Mouse (Mus musculus) gastrocnemius, postnatal 25 days (tissue): ENCODE data around the gene Pnpla6. TPM values are rescaled to one million over a fixed set of nuclear protein-coding genes. Genes with fewer than 3 reads are reported as not detected.
A peak's percentile ranks its signal among the peaks of the same experiment; 100 is the strongest.

Source experiments
- DNase-seq: peaks from one replicate; pipeline ENCODE4 v3.0.0; 2022
- total RNA-seq, 2 experiments: library from RNA; stranded (reverse); gene quantifications; 1 replicate in 1 of 2; 2 replicates in 1 of 2; pipeline ENCODE4 v1.2.3; 2021

The Pnpla6 gene
- total RNA-seq, 2 experiments from 2014 or later, result 8.3 to 11.8 TPM

DNA sequence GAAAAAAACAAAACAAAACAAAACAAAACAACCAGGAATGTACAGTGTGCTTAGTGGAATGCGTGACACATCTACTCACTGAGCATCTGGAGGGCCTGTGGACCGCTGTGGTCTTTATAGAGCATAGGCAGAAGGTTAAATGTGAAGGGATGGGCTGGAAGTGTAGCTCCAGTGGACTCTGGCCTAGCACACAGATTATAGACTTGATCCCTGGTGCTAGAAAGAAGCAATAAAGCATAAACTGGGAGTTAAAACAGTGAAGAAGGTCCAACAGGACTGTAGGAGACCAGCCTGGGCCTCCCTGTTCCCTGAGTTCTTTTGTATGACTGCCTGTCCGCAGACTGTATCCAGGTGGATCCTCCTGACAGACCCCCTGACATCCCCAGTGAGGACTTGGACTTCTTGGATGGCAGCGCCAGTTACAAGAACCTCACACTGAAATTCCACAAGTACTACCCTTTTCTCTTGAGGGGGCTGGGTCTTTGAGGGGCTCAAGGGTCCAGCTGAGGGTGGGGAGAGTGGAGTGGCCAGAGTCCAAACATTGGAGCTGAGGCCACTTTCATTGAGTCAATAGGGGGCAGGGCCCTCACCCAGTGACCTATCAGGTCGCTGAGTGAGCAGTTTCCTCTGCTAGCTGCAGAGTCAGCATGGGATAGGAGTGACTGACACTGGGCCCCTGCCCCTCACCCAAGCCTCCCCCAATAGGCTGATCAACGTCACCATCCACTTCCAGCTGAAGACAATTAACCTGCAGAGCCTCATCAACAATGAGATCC is 7.0 kb upstream of the Pnpla6 start:
- DNase-seq, result no peak

DNA sequence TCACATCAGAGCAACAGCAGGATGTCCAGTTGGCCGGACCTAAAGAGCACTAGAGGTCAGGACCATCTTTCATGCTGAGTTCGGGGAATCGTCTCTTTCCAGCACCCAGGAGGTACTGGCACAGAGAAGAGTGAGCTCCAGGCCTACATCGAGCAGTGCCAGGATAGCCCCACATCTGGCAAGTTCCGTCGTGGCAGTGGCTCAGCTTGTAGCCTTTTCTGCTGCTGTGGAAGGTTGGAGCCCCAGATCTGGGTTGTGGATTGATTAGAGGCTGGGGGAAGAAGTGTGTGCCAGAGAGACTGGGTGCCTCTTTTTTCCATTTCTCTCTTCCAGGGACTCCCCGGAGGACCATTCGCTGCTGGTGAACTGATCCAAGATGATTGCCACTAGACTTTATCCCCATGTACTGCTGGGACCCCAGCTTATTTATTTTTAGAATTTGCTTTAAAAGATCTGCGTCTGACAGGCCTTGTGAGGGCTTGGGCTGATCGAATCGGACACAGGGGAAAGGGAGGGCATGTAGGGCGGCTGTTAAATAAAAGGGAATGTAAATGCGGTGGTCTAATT is 420 bp upstream of the Pnpla6 start:
- no peak for DNase-seq

GRCm38 (mm10) chr8:3515771-3516417 is 710 bp downstream of the Pnpla6 start:
- no peak for DNase-seq

DNA sequence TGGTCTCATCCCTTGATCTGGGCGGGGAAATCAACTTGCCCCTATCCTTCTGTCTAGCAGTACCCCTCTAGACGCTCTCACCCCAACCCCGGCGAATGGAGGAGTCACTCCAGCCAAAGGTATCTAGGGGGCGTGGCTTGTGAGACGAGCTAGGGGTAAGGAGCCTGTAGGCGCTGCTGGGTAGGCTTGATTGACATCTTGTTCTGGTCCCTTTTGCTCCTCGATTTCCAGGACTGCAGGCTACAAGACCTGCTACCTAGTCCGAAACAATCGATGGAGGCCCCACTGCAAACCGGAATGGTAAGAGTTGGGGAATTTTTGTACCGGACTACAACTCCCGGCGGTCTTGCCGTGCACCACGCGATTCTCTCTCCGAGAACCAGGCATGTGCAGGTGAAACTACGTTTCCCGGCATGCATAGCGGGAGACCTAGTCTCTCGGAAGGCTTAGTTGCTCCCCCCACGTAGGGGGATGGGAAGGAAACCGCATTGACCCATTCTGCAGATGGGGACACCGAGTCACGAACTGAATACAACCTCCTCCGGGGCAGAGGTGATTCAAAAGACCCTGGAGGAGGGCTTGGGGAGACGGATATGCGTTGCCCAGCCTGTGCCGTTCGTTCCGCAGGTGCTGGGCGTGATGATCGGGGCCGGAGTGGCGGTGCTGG is 1.4 kb downstream of the Pnpla6 start:
- DNase-seq, result peak; percentile 91

- peak; percentile 26 for DNase-seq
These were observed 1.9 kb downstream of the Pnpla6 start for GRCm38 (mm10) chr8:3517117-3517495.

DNA sequence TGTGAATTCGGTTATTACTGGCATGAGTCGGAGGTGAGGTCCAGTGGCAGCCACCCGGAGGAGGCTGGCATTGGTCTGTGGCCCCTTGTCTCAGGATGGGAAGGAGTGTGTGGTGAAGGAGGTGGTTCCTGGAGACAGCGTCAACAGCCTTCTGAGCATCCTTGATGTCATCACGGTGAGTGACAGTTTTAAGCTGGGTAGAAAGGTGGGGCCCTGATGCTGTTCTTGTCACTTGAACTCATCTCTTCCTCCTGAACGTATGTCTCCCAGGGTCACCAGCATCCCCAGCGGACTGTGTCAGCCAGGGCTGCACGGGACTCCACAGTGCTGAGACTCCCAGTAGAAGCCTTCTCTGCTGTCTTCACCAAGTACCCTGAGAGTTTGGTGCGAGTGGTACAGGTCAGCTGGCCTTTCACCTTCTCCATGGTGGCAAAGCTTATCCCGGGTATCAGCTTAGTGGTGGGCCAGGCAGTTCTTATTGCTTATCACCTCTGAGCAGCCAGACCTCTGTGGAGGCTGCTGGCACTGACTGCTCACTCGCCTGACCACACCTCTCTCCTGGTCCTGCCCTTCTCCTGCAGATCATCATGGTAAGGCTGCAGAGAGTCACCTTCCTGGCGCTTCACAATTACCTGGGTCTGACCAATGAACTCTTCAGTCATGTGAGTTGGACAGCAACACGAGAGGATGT is 7.0 kb downstream of the Pnpla6 start:
- DNase-seq, result no peak

- no peak for DNase-seq
These were observed 15.6 kb downstream of the Pnpla6 start for GRCm38 (mm10) chr8:3530816-3531215.

- no peak for DNase-seq
These were observed 16.8 kb downstream of the Pnpla6 start for GRCm38 (mm10) chr8:3531936-3532335.

GRCm38 (mm10) chr8:3536053-3536841 is 21.1 kb downstream of the Pnpla6 start:
- DNase-seq, result no peak

DNA sequence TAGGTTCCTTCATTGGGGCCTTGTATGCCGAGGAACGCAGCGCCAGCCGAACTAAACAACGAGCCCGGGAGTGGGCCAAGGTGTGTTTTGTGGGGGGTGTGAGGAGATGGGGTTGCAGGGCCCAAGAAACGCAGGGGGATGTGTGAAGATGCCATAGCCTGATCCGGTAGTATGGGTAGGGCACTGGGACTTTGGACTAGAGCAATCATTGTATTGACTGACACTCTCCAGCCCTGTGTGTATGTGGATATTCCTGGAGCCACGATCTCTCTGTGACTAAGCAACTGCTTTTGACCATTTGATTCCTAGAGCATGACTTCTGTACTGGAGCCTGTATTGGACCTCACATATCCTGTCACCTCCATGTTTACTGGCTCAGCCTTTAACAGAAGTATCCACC is 21.8 kb downstream of the Pnpla6 start:
- no peak for DNase-seq

DNA sequence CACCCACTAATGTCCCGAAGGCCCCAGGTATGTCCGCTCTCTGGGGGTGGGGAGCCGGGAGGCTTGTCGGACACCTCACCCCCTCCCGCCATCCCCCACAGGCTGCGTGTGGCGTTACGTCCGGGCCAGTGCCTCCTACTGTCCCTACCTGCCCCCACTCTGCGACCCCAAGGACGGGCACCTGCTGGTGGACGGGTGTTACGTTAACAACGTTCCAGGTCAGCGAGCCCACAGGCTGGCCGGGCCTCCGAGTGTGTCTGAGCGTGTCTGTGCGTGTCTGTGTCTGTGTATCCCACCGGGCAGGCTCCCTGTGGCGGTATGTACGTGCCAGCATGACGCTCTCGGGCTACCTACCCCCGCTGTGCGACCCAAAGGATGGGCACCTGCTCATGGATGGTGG is 22.5 kb downstream of the Pnpla6 start:
- DNase-seq, result no peak

- no peak for DNase-seq
These were observed 24.0 kb downstream of the Pnpla6 start for GRCm38 (mm10) chr8:3539146-3539545.

DNA sequence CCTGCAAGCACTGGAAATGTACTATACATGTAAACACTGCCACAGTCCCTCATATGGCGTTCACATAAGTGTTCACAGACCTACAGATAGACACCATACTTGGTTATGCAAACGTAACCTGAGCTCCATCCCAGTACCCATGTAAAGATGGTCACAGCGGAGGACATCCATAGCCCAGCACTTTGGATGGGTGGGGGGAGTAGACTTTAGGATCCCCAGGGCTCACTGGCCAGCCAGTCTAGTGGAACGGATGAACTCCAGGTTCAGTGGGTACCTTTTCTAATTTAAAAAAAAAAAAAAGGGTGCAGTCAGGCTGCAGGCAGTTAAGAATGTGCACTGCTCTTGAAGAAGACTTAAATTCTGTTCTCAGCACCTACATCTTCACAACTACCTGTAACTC is 24.9 kb downstream of the Pnpla6 start:
- no peak for DNase-seq

- no peak for DNase-seq
These were observed 31.3 kb downstream of the Pnpla6 start for GRCm38 (mm10) chr8:3546511-3546910.

- DNase-seq, result no peak
These were observed 37.1 kb downstream of the Pnpla6 start for GRCm38 (mm10) chr8:3552240-3552639.

DNA sequence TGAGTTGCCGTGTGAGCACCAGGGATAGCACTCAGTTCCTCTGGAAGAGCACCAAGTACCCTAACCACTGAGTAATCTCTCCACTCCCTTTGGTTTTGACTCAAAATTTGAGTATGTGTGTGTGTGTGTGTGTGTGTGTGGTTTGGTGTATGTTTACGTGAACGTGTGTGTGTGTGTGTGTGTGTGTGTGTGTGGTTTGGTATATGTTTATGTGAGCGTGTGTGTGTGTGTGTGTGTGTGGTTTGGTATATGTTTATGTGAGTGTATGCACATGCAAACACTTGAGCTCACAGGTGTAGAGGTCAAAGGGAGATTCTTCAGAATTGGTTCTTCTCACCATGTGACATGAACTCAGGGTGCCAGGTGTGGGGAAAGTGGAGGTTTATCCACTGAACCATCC is 40.9 kb downstream of the Pnpla6 start:
- DNase-seq, result no peak

DNA sequence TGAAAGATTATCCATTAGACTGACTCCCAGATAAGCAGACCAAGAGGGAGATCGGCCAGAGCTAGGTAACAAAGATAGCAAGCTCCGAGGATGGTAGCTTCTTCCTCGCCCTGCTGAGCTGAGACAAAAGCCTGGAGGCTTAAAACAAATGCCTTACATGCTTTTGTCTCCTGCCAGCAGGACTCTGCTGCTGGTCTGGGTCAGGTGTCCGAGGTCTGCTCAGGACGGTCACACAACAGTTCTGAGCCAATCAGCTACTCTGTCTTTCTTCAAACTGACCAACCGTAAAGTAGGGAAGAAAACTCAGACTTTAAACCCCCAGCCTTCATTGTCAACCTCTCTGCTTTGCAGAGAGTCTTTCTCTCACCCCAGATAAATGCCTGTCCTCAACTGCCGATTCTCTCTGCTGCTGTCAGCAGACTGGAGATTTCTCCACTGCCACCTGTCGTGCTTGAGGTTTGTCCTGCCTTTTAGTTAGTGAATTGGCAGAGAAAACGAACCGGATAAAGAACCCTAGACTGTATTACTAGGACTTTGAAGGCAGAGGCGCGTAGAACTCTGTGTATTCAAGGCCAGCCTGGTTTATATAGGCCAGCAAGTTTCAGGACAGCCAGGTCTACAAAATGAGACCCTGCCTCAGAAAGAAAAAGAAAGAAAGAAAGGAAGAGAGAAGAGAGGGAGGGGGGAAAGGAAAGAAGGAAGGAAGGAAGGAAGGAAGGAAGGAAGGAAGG is 52.6 kb downstream of the Pnpla6 start, which contains the start of gene C330021F23Rik:
TSS of gene C330021F23Rik (plus strand) at position 350 of the 731 bp plus-strand sequence.
- DNase-seq, result no peak

GRCm38 (mm10) chr8:3568378-3568777 is 53.2 kb downstream of the Pnpla6 start:
- DNase-seq, result no peak

GRCm38 (mm10) chr8:3569784-3570183 is 54.6 kb downstream of the Pnpla6 start:
- no peak for DNase-seq

- DNase-seq, result no peak
These were observed 59.4 kb downstream of the Pnpla6 start for GRCm38 (mm10) chr8:3574546-3574945.
